Mouse (Mus musculus): Measurements from ENCODE around the gene Scgb2b20.
"Not testable (repeated sequence)": the region's sequence is repeated elsewhere in the genome, so short reads cannot be mapped to it uniquely, and the experiment has no call there.

Scgb2b20 gene

DNA sequence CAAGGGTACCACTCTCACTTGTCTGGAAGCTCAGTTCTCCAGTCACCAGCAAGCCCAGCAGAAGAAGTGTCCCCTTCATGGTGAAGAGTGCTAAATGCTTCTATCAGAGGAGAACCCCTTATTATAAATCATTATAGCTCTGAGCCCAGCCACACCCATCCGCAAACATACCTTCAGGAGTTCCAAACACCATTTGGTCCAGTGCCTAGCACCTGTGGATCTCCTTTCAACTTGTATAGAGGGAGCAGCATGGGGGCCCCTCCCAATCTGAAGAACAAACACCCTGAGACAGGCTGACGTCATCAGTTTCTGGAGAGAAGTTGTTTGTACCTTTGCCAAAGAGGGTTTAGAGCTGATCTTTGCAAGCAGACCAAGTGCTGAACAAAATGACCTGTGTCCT lies at the start of gene Scgb2b20:
Scgb2b20 (minus strand) TSS at position 101 of the 400 bp plus-strand sequence.
- DNase-seq (ENCODE audit: low read depth, low spot score) = not testable (repeated sequence)

DNA sequence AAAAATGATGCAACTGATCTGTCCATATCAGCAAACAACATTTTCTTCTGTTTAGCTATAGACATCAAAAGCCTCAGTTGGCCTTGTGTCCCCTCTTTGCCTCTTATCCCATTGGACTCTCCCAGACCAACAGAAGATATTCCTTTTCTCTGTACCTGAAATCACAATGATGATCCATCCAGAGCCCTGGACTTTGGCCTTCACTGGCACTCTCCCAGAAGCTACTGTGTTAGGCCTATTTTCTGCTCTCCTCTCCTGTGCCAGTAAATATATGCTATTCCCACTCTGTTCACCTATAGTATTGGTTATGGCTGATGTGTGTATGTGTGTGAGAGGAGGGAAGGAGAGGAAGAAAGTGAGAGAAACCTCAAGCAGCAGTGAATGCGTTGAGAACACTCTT lies 43.6 kb upstream of the Scgb2b20 start:
- DNase-seq (ENCODE audit: low read depth, low spot score) = not testable (repeated sequence)

DNA sequence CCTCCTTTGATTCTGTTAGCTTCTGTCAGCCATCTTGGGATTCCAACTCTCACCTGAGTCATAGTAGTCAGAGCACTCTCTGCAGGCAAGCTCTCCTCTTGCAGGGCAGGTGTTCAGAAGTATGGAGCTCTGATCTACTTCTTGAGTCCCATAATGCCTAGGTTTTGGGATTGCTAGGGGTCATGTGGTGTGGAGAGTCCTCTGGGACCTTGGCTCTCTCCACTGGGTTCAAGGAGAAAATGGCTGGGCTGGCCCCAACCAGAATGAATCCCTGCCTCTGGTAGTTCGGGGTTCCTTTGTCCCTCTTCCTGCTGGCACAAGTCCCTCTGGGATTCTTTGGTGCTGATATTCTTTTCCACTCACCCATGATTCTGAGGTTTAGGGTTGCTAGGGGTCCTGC lies 35.5 kb upstream of the Scgb2b20 start:
- DNase-seq (ENCODE audit: low read depth, low spot score) = no peak

DNA sequence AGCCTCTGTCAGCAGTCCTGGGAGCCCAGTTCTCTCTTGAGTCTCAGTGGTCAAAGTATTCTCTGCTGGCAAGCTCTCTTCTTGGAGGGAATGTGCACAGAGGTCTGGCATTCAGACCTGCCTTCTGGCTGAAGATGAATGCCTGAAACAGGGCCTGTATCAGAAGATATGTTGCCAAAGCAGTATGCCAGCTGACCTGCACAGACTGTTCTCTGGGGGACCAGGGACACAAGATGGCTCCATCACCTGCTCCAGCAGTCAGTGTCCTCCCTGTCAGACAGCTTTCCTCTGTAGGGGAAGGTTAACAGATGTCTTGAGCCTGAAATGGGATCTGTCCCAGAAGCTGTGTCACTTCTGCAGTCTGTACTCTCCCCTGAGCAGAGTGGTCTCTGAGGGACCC lies 33.6 kb upstream of the Scgb2b20 start:
- DNase-seq (ENCODE audit: low read depth, low spot score) = not testable (repeated sequence)

DNA sequence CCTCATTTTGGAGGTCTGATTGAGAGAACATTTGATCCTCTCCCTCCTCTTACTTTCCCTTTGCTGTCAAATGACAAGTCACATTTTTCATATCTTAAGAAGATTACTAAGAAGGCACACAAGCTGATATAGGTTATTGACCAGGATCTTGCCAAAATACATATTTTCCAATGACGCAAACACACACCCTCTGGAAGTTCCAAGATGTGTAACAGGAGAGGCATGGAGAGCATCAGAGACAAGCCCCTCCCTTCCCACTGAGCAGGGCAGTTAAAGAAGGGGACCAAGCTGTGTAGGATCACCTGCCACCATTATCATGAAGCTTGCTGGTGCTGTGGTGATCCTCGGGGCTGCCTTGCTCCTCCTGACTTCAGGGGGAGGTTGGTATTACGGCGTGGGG lies 6.8 kb upstream of the Scgb2b20 start, which contains the start of gene Scgb1b20:
Scgb1b20 (plus strand) TSS at position 301 of the 400 bp plus-strand sequence.
- DNase-seq (ENCODE audit: low read depth, low spot score) = not testable (repeated sequence)

Measured in CD4-positive, CD25-positive, alpha-beta regulatory T cell, adult 2 months (primary cell).